Mouse (Mus musculus) intestine, postnatal 0 days (tissue): ENCODE measurements at regions not wholly inside any gene's neighbourhood (a gene's known extent, or its start where the extent isn't known, plus 50 kb on each side); places are given as distances from the start of the nearest gene placed in this dataset.
A peak's percentile ranks its signal among the peaks of the same experiment; 100 is the strongest.

ENCODE experiments used
- ATAC-seq: fragments of 200-750 bp; cut with Nextera tagmentation; 2 replicates; pipeline ENCODE4 v1.8.0; 2017; ENCODE audit warnings: mild to moderate bottlenecking, moderate TSS enrichment, moderate library complexity
- H3K27ac ChIP-seq: fragments of 300-500 bp; sonication (generic); 2 replicates; pipeline ENCODE4 v1.5.1; 2014; ENCODE audit warnings: mild to moderate bottlenecking, low read depth, low read length, moderate library complexity
- H3K27me3 ChIP-seq: fragments of 300-500 bp; sonication (generic); replicated peaks from 2 replicates; pipeline ENCODE4 v1.6.1; 2014; ENCODE audit warnings: low read length, mixed read lengths; ENCODE audit not compliant: control insufficient read depth, insufficient read depth
- H3K36me3 ChIP-seq: fragments of 300-500 bp; sonication (generic); 2 replicates; pipeline ENCODE4 v1.6.1; 2014; ENCODE audit warnings: mild to moderate bottlenecking, moderate library complexity; ENCODE audit not compliant: control insufficient read depth, insufficient read depth
- H3K4me1 ChIP-seq: fragments of 300-500 bp; sonication (generic); replicated peaks from 2 replicates; pipeline ENCODE4 v1.6.1; 2014; ENCODE audit warnings: antibody characterized with exemption, low read length, mixed read lengths; ENCODE audit not compliant: control insufficient read depth, insufficient read depth
- H3K4me2 ChIP-seq: fragments of 300-500 bp; sonication (generic); replicated peaks from 2 replicates; pipeline ENCODE4 v1.6.1; 2014; ENCODE audit warnings: low read depth, mild to moderate bottlenecking, moderate library complexity
- H3K4me3 ChIP-seq: fragments of 300-500 bp; sonication (generic); 2 replicates; pipeline ENCODE4 v1.5.1; 2014; ENCODE audit warnings: low read depth, low read length
- H3K9ac ChIP-seq: fragments of 300-500 bp; sonication (generic); 2 replicates; pipeline ENCODE4 v1.6.1; 2014; ENCODE audit warnings: mild to moderate bottlenecking, low read depth, low read length
- H3K9me3 ChIP-seq: fragments of 300-500 bp; sonication (generic); 2 replicates; pipeline ENCODE4 v1.6.1; 2016; ENCODE audit warnings: mixed run types; ENCODE audit not compliant: control insufficient read depth
- CTCF ChIP-seq: sonication (generic); IDR thresholded peaks from 2 replicates; pipeline ENCODE4 v1.5.1; 2016; ENCODE audit warnings: low read depth, mild to moderate bottlenecking, control low read depth, antibody characterized with exemption, moderate library complexity
- WGBS: fragments of 180-500 bp; shearing (Covaris S2); extraction: QIAGEN DNeasy Blood & Tissue Kit; methylation state at CpG from one replicate; pipeline ENCODE4 v1.1.7; 2014; 5-methylcytosine and 5-hydroxymethylcytosine counted together

DNA sequence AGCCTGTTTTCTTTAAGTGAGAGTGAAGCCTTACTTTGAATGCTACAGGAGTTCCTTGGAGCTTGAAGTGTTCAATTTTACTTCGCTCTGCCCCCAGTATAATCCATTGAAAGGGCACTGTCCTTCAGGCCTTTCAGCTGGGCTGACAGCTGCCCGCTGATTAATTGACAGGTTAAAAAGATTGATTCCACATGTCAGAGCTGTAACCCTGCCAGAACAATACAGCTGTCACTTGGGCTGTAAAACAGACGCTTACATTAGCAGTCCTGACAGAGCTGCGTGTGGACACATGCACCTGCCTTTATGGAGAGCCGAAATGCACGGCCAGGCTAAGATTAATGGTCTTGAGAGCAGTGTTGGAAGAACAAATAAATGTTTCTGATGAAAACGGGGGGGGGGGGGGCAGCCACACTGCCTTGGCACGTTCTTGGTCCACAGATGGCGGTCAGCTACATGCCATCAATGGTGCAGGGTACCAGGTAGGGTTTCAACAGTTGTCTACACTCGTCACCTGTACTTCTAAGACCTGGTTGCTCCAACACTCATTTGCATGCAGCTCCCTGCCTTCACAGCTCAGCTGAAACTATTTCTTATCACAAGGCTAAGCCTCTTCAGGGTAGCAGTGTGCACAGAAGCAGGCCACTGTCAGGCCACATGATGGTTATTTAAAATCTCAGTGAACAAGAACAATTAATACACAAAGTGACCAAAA, 407.3 kb downstream of the Gm45692 start:
- Histone ChIP-seq H3K36me3 (no peaks in the 10 kb centered on the region), H3K27me3 (no peaks in the 10 kb centered on the region), H3K4me1 (no peaks in the 10 kb centered on the region), H3K9ac (no peak overlapping the region), H3K27ac (no peak overlapping the region), H3K4me3 (no peak overlapping the region), H3K9me3 (no peaks in the 10 kb centered on the region), H3K4me2 (no peak overlapping the region)
- TF ChIP-seq CTCF = no peak
- ATAC-seq = no peak
- 34% methylated on average over 10 of the region's 10 CpGs for WGBS

DNA sequence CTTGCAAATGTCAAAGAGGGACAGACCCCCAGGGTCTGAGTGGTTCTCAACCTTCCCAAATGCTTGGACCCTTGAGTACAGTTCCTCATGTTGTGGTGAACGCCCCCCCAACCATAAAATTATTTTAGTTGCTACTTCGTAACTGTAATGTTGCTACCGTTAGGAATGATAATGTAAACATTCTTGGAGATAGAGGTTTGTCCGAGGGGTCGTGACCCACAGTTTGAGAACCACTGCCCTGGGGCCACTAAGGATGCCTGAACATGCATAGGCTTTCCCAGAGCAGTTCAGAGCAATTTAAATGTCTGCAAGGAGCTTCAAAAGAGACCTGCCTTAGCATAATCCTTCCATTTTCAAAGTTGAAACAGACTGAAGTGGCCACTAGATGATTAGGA, 407.8 kb downstream of the Gm45692 start:
- no peaks in the 10 kb centered on the region for H3K36me3 ChIP-seq
- H3K9ac ChIP-seq = no peak overlapping the region
- no peak overlapping the region for H3K27ac ChIP-seq
- H3K4me2 ChIP-seq = no peak overlapping the region
- no peaks in the 10 kb centered on the region for H3K4me1 ChIP-seq
- WGBS = 63% methylated on average over 5 of the region's 5 CpGs
- TF ChIP-seq CTCF = no peak
- no peaks in the 10 kb centered on the region for H3K9me3 ChIP-seq
- ATAC-seq = no peak
- no peak overlapping the region for H3K4me3 ChIP-seq
- no peaks in the 10 kb centered on the region for H3K27me3 ChIP-seq

DNA sequence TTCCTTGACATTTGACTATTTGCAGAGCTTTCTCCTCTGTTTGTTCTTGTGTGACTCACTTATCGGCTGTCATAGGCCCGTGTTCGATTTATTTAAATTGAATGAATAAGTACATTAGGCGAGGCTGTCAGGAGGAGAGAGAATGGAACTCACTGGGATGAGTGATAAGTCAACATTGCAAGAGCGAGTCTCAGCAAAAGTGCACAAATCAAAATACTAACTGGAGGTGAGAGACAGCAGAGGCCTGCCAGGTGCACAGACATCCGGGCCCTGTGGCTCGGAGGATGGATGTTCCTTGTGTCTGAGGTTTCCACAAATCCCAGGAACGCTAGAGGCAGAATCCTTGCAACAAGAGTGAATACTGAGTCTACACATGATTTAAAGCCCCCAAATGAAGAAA, 410.6 kb downstream of the Gm45692 start:
- H3K27me3 ChIP-seq = no peaks in the 10 kb centered on the region
- H3K4me3 ChIP-seq = no peak overlapping the region
- H3K36me3 ChIP-seq = no peaks in the 10 kb centered on the region
- H3K4me2 ChIP-seq = no peak overlapping the region
- no peak overlapping the region for H3K9ac ChIP-seq
- H3K27ac ChIP-seq = no peak overlapping the region
- WGBS = 45% methylated on average over 8 of the region's 8 CpGs
- no peaks in the 10 kb centered on the region for H3K9me3 ChIP-seq
- no peak for TF ChIP-seq CTCF
- ATAC-seq = no peak
- no peaks in the 10 kb centered on the region for H3K4me1 ChIP-seq

DNA sequence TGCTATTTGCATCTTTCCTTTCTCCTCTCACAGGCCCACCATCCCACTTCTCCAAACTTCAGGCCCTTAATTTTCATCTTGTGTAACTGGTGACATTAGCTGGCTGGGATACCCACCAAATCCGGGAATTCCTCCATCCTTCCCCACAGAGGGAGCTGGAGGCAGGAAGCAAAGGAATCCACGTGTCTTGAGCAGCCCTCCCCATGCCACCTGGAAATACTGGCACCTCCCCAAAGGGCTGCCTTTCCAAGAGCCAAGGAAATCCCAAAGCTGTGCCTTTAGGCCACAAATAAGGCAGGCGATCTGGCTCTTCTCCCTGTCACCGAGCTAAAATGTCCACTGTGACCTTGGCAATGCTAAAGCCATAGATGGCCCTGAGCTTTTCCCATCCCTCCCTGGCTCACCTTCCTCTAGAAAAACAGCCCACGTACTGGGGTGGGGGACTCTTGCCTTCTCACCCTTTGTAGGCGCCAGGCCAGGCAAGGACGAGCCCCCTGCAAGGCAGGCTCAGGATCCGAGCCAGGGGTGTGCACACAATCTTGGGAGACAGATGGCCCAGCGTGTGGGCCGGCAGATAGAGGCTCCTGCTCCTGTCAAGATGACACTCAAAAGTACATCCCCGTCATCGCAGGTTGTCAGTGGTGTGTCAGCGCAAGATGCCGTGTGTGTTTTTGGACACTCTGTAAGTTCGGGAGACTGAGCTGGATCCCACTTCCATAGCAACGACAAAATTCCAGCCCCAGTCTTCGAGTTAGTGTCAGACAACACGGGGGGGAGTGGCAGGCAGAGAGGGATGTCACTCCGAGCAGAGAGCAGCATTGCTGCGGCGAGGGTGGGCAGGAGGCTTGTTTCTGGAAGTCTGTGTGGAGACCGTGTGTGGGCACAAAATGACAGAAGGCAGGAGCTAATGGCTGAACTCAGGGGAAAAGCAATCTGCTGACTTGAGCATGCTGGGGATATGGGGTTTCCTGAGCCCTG, 414.4 kb downstream of the Gm45692 start:
- Histone ChIP-seq H3K36me3 (no peaks in the 10 kb centered on the region), H3K9me3 (no peaks in the 10 kb centered on the region), H3K4me1 (no peaks in the 10 kb centered on the region), H3K4me3 (no peak overlapping the region), H3K27me3 (no peaks in the 10 kb centered on the region), H3K9ac (no peak overlapping the region), H3K4me2 (no peak overlapping the region), H3K27ac (no peak overlapping the region)
- ATAC-seq = no peak
- no peak for TF ChIP-seq CTCF
- 79% methylated on average over 22 of the region's 22 CpGs for WGBS

DNA sequence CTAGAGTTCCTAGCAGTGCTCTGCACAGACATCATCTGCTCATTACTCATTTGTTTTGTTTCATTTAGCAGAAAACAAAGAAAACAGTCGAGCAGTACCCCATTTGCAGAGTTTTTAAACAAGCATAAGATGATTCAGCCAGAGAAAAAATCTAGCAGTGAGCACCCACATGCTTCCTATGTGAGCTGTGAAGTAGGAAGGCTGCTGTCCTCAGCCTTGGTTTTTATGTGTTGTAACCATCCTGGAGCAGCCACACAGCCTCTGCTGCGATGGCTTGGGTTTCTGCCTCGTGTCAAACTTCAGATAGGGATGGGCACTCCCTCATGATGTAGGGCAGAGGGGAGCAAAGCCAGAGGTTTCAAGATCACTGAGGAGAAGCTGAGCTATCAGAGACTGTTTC, 416.5 kb downstream of the Gm45692 start:
- Histone ChIP-seq H3K27me3 (no peaks in the 10 kb centered on the region), H3K4me1 (no peaks in the 10 kb centered on the region), H3K4me3 (no peak overlapping the region), H3K4me2 (no peak overlapping the region), H3K27ac (no peak overlapping the region), H3K9ac (no peak overlapping the region), H3K9me3 (no peaks in the 10 kb centered on the region), H3K36me3 (no peaks in the 10 kb centered on the region)
- 22% methylated on average over 3 of the region's 3 CpGs for WGBS
- TF ChIP-seq CTCF = no peak
- no peak for ATAC-seq

DNA sequence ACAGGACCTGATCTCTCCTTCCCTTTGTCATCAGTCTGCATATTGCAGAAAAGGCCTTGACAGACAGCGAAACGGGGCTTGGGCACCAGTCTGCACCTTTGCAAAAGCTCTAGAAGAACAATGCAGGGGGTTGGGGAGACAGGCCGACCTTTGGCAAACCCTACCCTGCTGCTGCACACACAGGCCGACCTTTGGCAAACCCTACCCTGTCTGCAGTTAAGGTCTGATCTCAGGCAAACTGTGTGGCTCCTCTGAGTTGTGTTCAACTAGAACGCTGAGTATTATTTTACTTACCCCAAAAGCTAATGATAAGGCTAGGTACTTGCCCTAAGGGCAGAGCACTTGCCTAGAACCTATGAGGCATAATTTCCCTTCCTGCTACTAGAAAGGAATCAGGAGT, 423.4 kb upstream of the Zfp703 start:
- H3K4me1 ChIP-seq = no peaks in the 10 kb centered on the region
- peak; percentile 78 for ATAC-seq
- 63% methylated on average over 5 of the region's 5 CpGs for WGBS
- no peak overlapping the region for H3K27ac ChIP-seq
- no peak for TF ChIP-seq CTCF
- no peaks in the 10 kb centered on the region for H3K9me3 ChIP-seq
- H3K27me3 ChIP-seq = no peaks in the 10 kb centered on the region; the same call in 1 of the 2 replicates
- no peaks in the 10 kb centered on the region for H3K36me3 ChIP-seq
- no peak overlapping the region for H3K4me2 ChIP-seq
- H3K9ac ChIP-seq = no peak overlapping the region
- H3K4me3 ChIP-seq = no peak overlapping the region
